Mouse (Mus musculus): ENCODE data around the gene Dnajc7. TPM values are rescaled to one million over a fixed set of nuclear protein-coding genes. Genes with fewer than 3 reads are reported as not detected.

The Dnajc7 gene
- polyA plus RNA-seq (2012; rRNA removed) = 241 and 259 TPM in 2 replicates

DNA sequence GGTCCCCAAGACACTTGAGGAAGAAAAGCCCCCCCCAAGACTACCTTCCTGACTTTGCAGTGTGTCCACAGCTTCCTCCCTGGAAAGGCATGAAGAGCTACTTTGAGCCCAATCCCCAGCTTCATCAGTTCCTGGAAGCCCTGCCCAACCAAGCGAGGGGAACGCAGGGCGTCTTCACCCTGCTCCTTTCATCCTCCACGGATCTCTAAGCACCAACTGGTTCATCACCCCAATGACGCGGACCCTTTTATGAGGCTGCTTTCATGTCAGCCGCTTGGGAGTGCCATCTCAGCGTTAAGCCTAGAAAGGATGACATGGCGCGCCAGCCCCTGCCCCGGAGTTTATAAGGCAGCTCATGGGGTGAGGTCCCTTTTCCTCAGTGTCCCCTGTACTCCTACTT, at the start of gene Dnajc7:
TSS of gene Dnajc7 (minus strand) at position 187 of the 400 bp plus-strand sequence.

DNA sequence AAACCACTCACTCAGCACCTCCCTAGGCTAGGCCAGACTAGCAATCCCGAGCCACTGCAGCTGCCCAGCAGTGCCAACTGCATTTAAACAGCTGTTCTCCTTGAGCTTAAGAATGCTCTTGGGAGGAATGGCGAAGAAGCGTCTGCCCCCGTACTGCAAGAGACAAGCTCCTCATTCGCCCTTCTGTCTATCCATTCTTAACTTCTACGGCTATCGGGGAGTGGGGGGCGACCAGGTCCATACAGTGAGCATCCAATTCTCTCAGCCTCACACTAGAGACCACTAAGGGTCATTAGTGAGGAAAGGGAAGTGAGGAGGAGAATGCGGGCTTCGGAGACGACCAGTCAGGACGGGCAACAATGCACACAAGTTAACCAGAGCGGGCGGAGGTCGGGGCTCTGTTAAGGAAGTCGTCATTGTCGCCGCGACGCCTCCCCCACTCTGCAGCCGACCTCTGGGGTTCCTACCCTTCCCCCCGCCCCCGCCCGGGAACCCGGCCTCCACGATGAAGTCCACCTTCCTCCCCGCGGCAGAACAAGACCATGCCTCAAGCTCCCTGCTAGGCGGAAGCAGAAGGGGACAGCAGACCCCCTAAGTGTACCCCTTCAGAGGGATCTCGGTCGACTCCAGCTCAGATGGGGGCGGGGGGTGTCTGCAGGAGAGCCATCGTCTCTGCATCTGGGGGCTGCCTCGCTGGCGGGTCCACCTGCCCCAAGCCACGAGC, 1.0 kb downstream of the Dnajc7 start, which contains the start of gene Nkiras2:
TSS of gene Nkiras2 (plus strand) at position 484 of the 724 bp plus-strand sequence.

DNA sequence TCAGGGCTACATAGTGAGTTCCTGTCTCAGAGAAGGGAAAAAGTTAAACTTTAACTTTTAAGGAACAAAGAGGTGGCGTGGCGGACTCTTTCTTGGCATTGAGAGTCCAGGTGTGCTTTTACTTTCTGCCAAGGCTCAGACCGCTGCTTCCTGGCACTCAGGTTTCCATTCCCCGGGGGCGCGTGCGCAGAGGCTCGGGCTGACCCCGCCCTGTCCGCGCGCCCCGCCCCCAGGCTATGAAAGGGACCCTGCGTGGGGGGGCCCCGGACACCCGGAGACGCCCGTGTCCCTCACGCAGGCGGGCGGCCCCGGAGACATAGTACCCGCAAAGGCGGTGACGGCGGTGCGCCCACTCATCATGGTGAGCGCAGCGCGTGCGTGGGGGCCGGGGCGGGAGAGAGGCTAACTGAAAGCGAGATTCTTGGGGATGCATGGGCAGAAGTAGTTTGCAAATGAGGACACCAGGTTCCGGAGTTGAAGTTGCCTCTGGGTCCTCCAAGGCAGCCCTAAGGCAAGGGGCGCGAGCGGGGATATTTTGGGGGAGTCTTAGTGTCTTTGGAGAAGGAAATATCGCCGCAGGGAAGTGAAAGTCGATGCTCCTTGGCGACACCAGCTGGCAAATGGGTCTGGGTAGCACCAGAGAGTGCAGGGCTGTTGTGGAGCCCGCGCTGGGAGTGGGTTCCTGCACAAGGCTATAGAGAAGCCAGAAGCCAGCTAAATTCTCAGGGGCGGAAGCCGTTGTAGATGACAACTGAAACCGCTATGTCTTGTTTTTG, 45.1 kb downstream of the Dnajc7 start, which contains the start of gene Cnp:
TSS of gene Cnp (plus strand) at position 197 of the 776 bp plus-strand sequence.

DNA sequence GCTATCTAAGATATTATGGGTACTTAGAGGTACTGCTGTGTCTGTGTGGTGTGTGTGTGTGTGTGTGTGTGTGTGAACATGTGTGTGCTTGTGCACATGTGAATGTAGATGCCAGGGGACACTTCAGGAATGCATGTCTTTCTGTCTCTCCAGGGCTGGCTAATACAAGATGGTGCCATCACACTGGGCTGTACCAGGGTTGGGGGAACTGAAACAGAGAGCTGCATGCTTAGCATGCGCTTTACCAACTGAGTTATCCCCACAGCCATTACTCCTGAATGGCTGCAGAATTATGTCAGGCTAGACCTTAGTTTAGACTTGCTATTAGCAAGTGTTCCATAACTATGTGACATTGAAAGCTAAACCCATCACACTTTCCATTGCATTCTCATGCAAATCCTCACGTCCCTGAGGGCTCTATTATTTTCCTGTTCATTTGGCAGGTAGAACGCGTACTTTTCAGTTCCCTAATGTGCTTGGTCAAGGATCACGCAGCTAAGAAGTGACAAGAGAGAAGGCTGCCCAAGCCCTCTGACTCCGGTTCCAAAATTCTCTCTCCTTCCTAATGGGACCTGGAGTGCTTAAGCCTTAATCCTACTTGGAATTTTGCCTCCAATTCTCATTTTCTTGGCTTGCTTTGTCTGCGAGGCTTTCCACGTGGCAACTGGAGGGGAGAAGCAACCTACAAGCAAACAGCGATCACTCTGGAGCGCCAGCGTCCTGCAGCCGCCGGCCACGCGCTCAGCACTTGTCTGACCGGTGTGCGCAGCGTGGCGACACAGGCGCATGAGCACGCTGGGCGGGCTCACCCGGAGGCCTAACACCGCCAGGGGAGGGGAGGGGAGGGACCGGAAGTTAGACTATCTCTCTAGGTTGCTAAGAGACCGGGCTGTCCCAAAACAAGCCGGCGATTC, 74.9 kb downstream of the Dnajc7 start, which contains the start of gene Ttc25:
TSS of gene Ttc25 (plus strand) at position 776 of the 914 bp plus-strand sequence.

Other genes starting within 250 kb of the Dnajc7 start
- 57.1 and 75.3 TPM in 2 replicates for gene Jup, start 222.4 kb downstream of the Dnajc7 start, polyA plus RNA-seq (2012; rRNA removed)
- gene P3h4, start 205.3 kb downstream of the Dnajc7 start, polyA plus RNA-seq (2012; rRNA removed) = 18.9 and 36.6 TPM in 2 replicates
- 29.8 and 75.3 TPM in 2 replicates for gene Fkbp10, start 204.5 kb downstream of the Dnajc7 start, polyA plus RNA-seq (2012; rRNA removed)
- 113 and 117 TPM in 2 replicates for gene Nt5c3b, start 178.4 kb downstream of the Dnajc7 start, polyA plus RNA-seq (2012; rRNA removed)
- gene Klhl10, start 178.3 kb downstream of the Dnajc7 start, polyA plus RNA-seq (2012; rRNA removed) = 1.5 TPM in 2 replicates
- gene Klhl11, start 147.4 kb downstream of the Dnajc7 start, polyA plus RNA-seq (2012; rRNA removed) = 7.5 and 8.1 TPM in 2 replicates
- 182 and 207 TPM in 2 replicates for gene Acly, start 92.2 kb downstream of the Dnajc7 start, polyA plus RNA-seq (2012; rRNA removed)
- 1.6 and 1.7 TPM in 2 replicates for gene Ttc25, start 74.6 kb downstream of the Dnajc7 start, polyA plus RNA-seq (2012; rRNA removed)
- 15.2 and 19.3 TPM in 2 replicates for gene Cnp, start 45.3 kb downstream of the Dnajc7 start, polyA plus RNA-seq (2012; rRNA removed)
- 93.5 and 98.6 TPM in 2 replicates for gene Nkiras2, start 924 bp downstream of the Dnajc7 start, polyA plus RNA-seq (2012; rRNA removed)
- 0.26 and 2.1 TPM in 2 replicates for gene Zfp385c, start 72.3 kb upstream of the Dnajc7 start, polyA plus RNA-seq (2012; rRNA removed)
- gene Dhx58, start 84.1 kb upstream of the Dnajc7 start, polyA plus RNA-seq (2012; rRNA removed) = 3.3 and 3.5 TPM in 2 replicates
- 62.1 and 66.2 TPM in 2 replicates for gene Kat2a, start 92.3 kb upstream of the Dnajc7 start, polyA plus RNA-seq (2012; rRNA removed)
- gene Hspb9, start 93.7 kb upstream of the Dnajc7 start, polyA plus RNA-seq (2012; rRNA removed) = not detected in 2 replicates
- gene Rab5c, start 118.0 kb upstream of the Dnajc7 start, polyA plus RNA-seq (2012; rRNA removed) = 202 and 208 TPM in 2 replicates
- gene Kcnh4, start 139.8 kb upstream of the Dnajc7 start, polyA plus RNA-seq (2012; rRNA removed) = 26.0 and 29.2 TPM in 2 replicates
- 0.15 and 0.38 TPM in 2 replicates for gene Hcrt, start 142.8 kb upstream of the Dnajc7 start, polyA plus RNA-seq (2012; rRNA removed)
- gene Ghdc, start 150.8 kb upstream of the Dnajc7 start, polyA plus RNA-seq (2012; rRNA removed) = 5.9 and 8.0 TPM in 2 replicates
- gene Stat5b, start 230.6 kb upstream of the Dnajc7 start, polyA plus RNA-seq (2012; rRNA removed) = 15.6 and 17.7 TPM in 2 replicates
- 1.7 and 2.7 TPM in 2 replicates for gene Stat5a, start 239.2 kb upstream of the Dnajc7 start, polyA plus RNA-seq (2012; rRNA removed)